Mouse (Mus musculus): ENCODE measurements at regions not wholly inside any gene's neighbourhood (a gene's known extent, or its start where the extent isn't known, plus 50 kb on each side); places are given as distances from the start of the nearest gene placed in this dataset.

GRCm38 (mm10) chr13:101848601-101849147 lies 80.7 kb upstream of the Pik3r1 start:
- ATAC-seq (ENCODE audit: insufficient number of reproducible peaks, insufficient read depth, low FRiP score, low read depth): no peak
- Histone ChIP-seq H3K27ac (replicated peaks in 1 of 2; ENCODE audit: control insufficient read depth in 1 of 2, insufficient read depth in 1 of 2, low read depth in 2 of 2, low read length in 2 of 2) (no peak overlapping the region), H3K36me3 (ENCODE audit: control insufficient read depth, insufficient read depth, low read length) (no peaks in the 10 kb centered on the region), H3K9ac (ENCODE audit: low read length) (no peak overlapping the region), H3K9me3 (ENCODE audit: control insufficient read depth, low read length) (no peaks in the 10 kb centered on the region), H3K4me2 (ENCODE audit: low read length) (no peak overlapping the region), H3K27me3 (ENCODE audit: control insufficient read depth, insufficient read depth, low read length) (no peaks in the 10 kb centered on the region), H3K4me1 (ENCODE audit: control insufficient read depth in 2 of 2, insufficient read depth in 2 of 2, low read length in 2 of 2) (peaks cover 0 to 2% of the 10 kb centered on the region in 2 experiments; a peak in 1 of 4 replicates), H3K4me3 (ENCODE audit: control insufficient read depth in 1 of 2, insufficient read depth in 1 of 2, low read depth in 1 of 2, low read length in 2 of 2) (no peak overlapping the region)
- WGBS: 71% methylated on average over 2 of the region's 2 CpGs

- ATAC-seq (ENCODE audit: insufficient number of reproducible peaks, insufficient read depth, low FRiP score, low read depth): no peak
- Histone ChIP-seq H3K9ac (ENCODE audit: low read length) (no peak overlapping the region), H3K27me3 (ENCODE audit: control insufficient read depth, insufficient read depth, low read length) (no peaks in the 10 kb centered on the region), H3K4me3 (ENCODE audit: control insufficient read depth in 1 of 2, insufficient read depth in 1 of 2, low read depth in 1 of 2, low read length in 2 of 2) (no peak overlapping the region), H3K27ac (replicated peaks in 1 of 2; ENCODE audit: control insufficient read depth in 1 of 2, insufficient read depth in 1 of 2, low read depth in 2 of 2, low read length in 2 of 2) (no peak overlapping the region), H3K9me3 (ENCODE audit: control insufficient read depth, low read length) (no peaks in the 10 kb centered on the region), H3K4me2 (ENCODE audit: low read length) (no peak overlapping the region), H3K36me3 (ENCODE audit: control insufficient read depth, insufficient read depth, low read length) (no peaks in the 10 kb centered on the region), H3K4me1 (ENCODE audit: control insufficient read depth in 2 of 2, insufficient read depth in 2 of 2, low read length in 2 of 2) (peaks cover 0 to under 1% of the 10 kb centered on the region in 2 experiments; a peak in 1 of 4 replicates)
- 81% methylated on average over 6 of the region's 6 CpGs for WGBS
Measured at GRCm38 (mm10) chr13:101849416-101849815, 81.4 kb upstream of the Pik3r1 start.

GRCm38 (mm10) chr13:101851329-101851728 lies 83.3 kb upstream of the Pik3r1 start:
- H3K4me3 ChIP-seq (ENCODE audit: control insufficient read depth in 1 of 2, insufficient read depth in 1 of 2, low read depth in 1 of 2, low read length in 2 of 2): no peak overlapping the region
- no peak overlapping the region for H3K9ac ChIP-seq (ENCODE audit: low read length)
- H3K4me1 ChIP-seq (ENCODE audit: control insufficient read depth in 2 of 2, insufficient read depth in 2 of 2, low read length in 2 of 2): no peaks in the 10 kb centered on the region
- ATAC-seq (ENCODE audit: insufficient number of reproducible peaks, insufficient read depth, low FRiP score, low read depth): no peak
- no peak overlapping the region for H3K4me2 ChIP-seq (ENCODE audit: low read length)
- no peaks in the 10 kb centered on the region for H3K27me3 ChIP-seq (ENCODE audit: control insufficient read depth, insufficient read depth, low read length)
- H3K36me3 ChIP-seq (ENCODE audit: control insufficient read depth, insufficient read depth, low read length): no peaks in the 10 kb centered on the region
- no peak overlapping the region for H3K27ac ChIP-seq (replicated peaks in 1 of 2; ENCODE audit: control insufficient read depth in 1 of 2, insufficient read depth in 1 of 2, low read depth in 2 of 2, low read length in 2 of 2)
- 44% methylated on average over 6 of the region's 6 CpGs for WGBS
- no peaks in the 10 kb centered on the region for H3K9me3 ChIP-seq (ENCODE audit: control insufficient read depth, low read length)

- WGBS: 87% methylated on average over 5 of the region's 5 CpGs
- H3K4me3 ChIP-seq (ENCODE audit: control insufficient read depth in 1 of 2, insufficient read depth in 1 of 2, low read depth in 1 of 2, low read length in 2 of 2): no peak overlapping the region
- no peak overlapping the region for H3K27ac ChIP-seq (replicated peaks in 1 of 2; ENCODE audit: control insufficient read depth in 1 of 2, insufficient read depth in 1 of 2, low read depth in 2 of 2, low read length in 2 of 2)
- H3K36me3 ChIP-seq (ENCODE audit: control insufficient read depth, insufficient read depth, low read length): no peaks in the 10 kb centered on the region
- ATAC-seq (ENCODE audit: insufficient number of reproducible peaks, insufficient read depth, low FRiP score, low read depth): no peak
- H3K4me2 ChIP-seq (ENCODE audit: low read length): no peak overlapping the region
- no peaks in the 10 kb centered on the region for H3K9me3 ChIP-seq (ENCODE audit: control insufficient read depth, low read length)
- H3K27me3 ChIP-seq (ENCODE audit: control insufficient read depth, insufficient read depth, low read length): no peaks in the 10 kb centered on the region
- no peak overlapping the region for H3K9ac ChIP-seq (ENCODE audit: low read length)
- H3K4me1 ChIP-seq (ENCODE audit: control insufficient read depth in 2 of 2, insufficient read depth in 2 of 2, low read length in 2 of 2): no peaks in the 10 kb centered on the region
Measured at GRCm38 (mm10) chr13:101852960-101853359, 84.9 kb upstream of the Pik3r1 start.

GRCm38 (mm10) chr13:101855141-101855540 lies 87.1 kb upstream of the Pik3r1 start:
- no peaks in the 10 kb centered on the region for H3K27me3 ChIP-seq (ENCODE audit: control insufficient read depth, insufficient read depth, low read length)
- H3K27ac ChIP-seq (replicated peaks in 1 of 2; ENCODE audit: control insufficient read depth in 1 of 2, insufficient read depth in 1 of 2, low read depth in 2 of 2, low read length in 2 of 2): no peak overlapping the region
- H3K9me3 ChIP-seq (ENCODE audit: control insufficient read depth, low read length): no peaks in the 10 kb centered on the region
- no peak overlapping the region for H3K9ac ChIP-seq (ENCODE audit: low read length)
- no peak for ATAC-seq (ENCODE audit: insufficient number of reproducible peaks, insufficient read depth, low FRiP score, low read depth)
- no peak overlapping the region for H3K4me3 ChIP-seq (ENCODE audit: control insufficient read depth in 1 of 2, insufficient read depth in 1 of 2, low read depth in 1 of 2, low read length in 2 of 2)
- H3K36me3 ChIP-seq (ENCODE audit: control insufficient read depth, insufficient read depth, low read length): no peaks in the 10 kb centered on the region
- H3K4me2 ChIP-seq (ENCODE audit: low read length): no peak overlapping the region
- H3K4me1 ChIP-seq (ENCODE audit: control insufficient read depth in 2 of 2, insufficient read depth in 2 of 2, low read length in 2 of 2): no peaks in the 10 kb centered on the region
- 63% methylated on average over 9 of the region's 9 CpGs for WGBS

GRCm38 (mm10) chr13:101860704-101861103 lies 92.7 kb upstream of the Pik3r1 start:
- no peaks in the 10 kb centered on the region for H3K9me3 ChIP-seq (ENCODE audit: control insufficient read depth, low read length)
- 92% methylated on average over 4 of the region's 4 CpGs for WGBS
- no peaks in the 10 kb centered on the region; a peak in 1 of 4 replicates for H3K4me1 ChIP-seq (ENCODE audit: control insufficient read depth in 2 of 2, insufficient read depth in 2 of 2, low read length in 2 of 2)
- no peaks in the 10 kb centered on the region for H3K27me3 ChIP-seq (ENCODE audit: control insufficient read depth, insufficient read depth, low read length)
- H3K27ac ChIP-seq (replicated peaks in 1 of 2; ENCODE audit: control insufficient read depth in 1 of 2, insufficient read depth in 1 of 2, low read depth in 2 of 2, low read length in 2 of 2): no peak overlapping the region
- no peak for ATAC-seq (ENCODE audit: insufficient number of reproducible peaks, insufficient read depth, low FRiP score, low read depth)
- H3K36me3 ChIP-seq (ENCODE audit: control insufficient read depth, insufficient read depth, low read length): no peaks in the 10 kb centered on the region
- H3K4me2 ChIP-seq (ENCODE audit: low read length): no peak overlapping the region
- H3K9ac ChIP-seq (ENCODE audit: low read length): no peak overlapping the region
- no peak overlapping the region for H3K4me3 ChIP-seq (ENCODE audit: control insufficient read depth in 1 of 2, insufficient read depth in 1 of 2, low read depth in 1 of 2, low read length in 2 of 2)

- Histone ChIP-seq H3K4me1 (ENCODE audit: control insufficient read depth in 2 of 2, insufficient read depth in 2 of 2, low read length in 2 of 2) (no peaks in the 10 kb centered on the region; a peak in 1 of 4 replicates), H3K9me3 (ENCODE audit: control insufficient read depth, low read length) (no peaks in the 10 kb centered on the region), H3K27me3 (ENCODE audit: control insufficient read depth, insufficient read depth, low read length) (no peaks in the 10 kb centered on the region), H3K4me3 (ENCODE audit: control insufficient read depth in 1 of 2, insufficient read depth in 1 of 2, low read depth in 1 of 2, low read length in 2 of 2) (no peak overlapping the region), H3K36me3 (ENCODE audit: control insufficient read depth, insufficient read depth, low read length) (no peaks in the 10 kb centered on the region), H3K27ac (replicated peaks in 1 of 2; ENCODE audit: control insufficient read depth in 1 of 2, insufficient read depth in 1 of 2, low read depth in 2 of 2, low read length in 2 of 2) (no peak overlapping the region), H3K4me2 (ENCODE audit: low read length) (no peak overlapping the region), H3K9ac (ENCODE audit: low read length) (no peak overlapping the region)
- WGBS: 64% methylated on average over 13 of the region's 13 CpGs
- ATAC-seq (ENCODE audit: insufficient number of reproducible peaks, insufficient read depth, low FRiP score, low read depth): no peak
Measured at GRCm38 (mm10) chr13:101862011-101862410, 94.0 kb upstream of the Pik3r1 start.

GRCm38 (mm10) chr13:101863015-101863414 lies 95.0 kb upstream of the Pik3r1 start:
- Histone ChIP-seq H3K4me1 (ENCODE audit: control insufficient read depth in 2 of 2, insufficient read depth in 2 of 2, low read length in 2 of 2) (no peaks in the 10 kb centered on the region; a peak in 1 of 4 replicates), H3K36me3 (ENCODE audit: control insufficient read depth, insufficient read depth, low read length) (no peaks in the 10 kb centered on the region), H3K4me2 (ENCODE audit: low read length) (no peak overlapping the region), H3K27ac (replicated peaks in 1 of 2; ENCODE audit: control insufficient read depth in 1 of 2, insufficient read depth in 1 of 2, low read depth in 2 of 2, low read length in 2 of 2) (no peak overlapping the region), H3K9ac (ENCODE audit: low read length) (no peak overlapping the region), H3K4me3 (ENCODE audit: control insufficient read depth in 1 of 2, insufficient read depth in 1 of 2, low read depth in 1 of 2, low read length in 2 of 2) (no peak overlapping the region), H3K9me3 (ENCODE audit: control insufficient read depth, low read length) (no peaks in the 10 kb centered on the region), H3K27me3 (ENCODE audit: control insufficient read depth, insufficient read depth, low read length) (no peaks in the 10 kb centered on the region)
- 86% methylated on average over 7 of the region's 7 CpGs for WGBS
- ATAC-seq (ENCODE audit: insufficient number of reproducible peaks, insufficient read depth, low FRiP score, low read depth): no peak
